Mouse (Mus musculus) lung, postnatal 0 days (tissue): ENCODE data around the gene Gbp5.

ENCODE experiments used
- CTCF ChIP-seq: IDR thresholded peaks from 2 replicates; pipeline ENCODE4 v1.5.1; 2016; ENCODE audit warnings: antibody characterized with exemption, mild to moderate bottlenecking
- EP300 ChIP-seq: IDR thresholded peaks from 2 replicates; pipeline ENCODE4 v1.6.1; 2016; ENCODE audit warnings: antibody characterized with exemption, mild to moderate bottlenecking, control low read depth

GRCm38 (mm10) chr3:142497123-142497841 is 3.5 kb downstream of the Gbp5 start:
- TF ChIP-seq CTCF (no peak), EP300 (no peak)
